Mouse (Mus musculus): Measurements from ENCODE around the gene Necap2.

Gene Necap2

DNA sequence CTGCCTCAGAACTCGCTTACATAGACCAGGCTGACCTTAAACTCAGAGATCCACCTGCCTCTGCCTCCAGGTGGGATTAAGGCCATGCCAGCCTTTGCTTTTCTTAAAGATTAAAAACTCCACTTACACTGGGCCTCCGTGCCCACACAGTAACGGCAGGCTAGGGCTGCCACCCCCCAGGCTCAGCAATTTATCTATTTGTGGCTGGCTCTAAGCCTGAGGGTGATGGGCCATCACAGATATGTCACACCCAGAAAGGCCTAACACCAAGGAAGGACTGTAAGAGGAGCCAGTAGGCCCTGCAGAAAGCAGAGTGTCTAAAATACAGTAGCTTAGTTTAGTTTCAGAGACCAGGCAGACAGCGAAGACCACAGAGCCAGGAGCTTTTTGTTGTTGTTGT, 4.0 kb downstream of the Necap2 start:
- DNase-seq (ENCODE audit: low spot score in 2 of 2) = no peak

DNA sequence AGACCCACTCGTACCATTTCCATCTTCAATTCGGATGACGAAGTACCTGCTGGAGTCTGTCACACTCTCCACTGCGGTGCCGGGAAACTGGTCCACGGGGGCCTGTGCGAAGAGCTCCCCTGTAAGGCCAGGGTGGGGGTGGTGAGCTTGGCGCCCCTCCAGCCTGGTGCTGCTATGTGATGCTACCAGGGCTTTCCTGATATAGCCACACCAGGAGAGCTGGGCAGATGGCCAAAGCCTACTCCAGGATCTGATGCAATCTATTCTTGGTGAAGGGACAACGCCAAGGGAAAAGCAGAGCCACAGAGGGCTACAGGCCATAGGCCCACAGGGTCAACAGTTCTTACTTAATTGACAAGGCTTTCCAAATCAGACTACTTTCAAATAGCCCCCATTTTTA, 4.5 kb downstream of the Necap2 start:
- DNase-seq (ENCODE audit: low spot score in 2 of 2) = no peak

DNA sequence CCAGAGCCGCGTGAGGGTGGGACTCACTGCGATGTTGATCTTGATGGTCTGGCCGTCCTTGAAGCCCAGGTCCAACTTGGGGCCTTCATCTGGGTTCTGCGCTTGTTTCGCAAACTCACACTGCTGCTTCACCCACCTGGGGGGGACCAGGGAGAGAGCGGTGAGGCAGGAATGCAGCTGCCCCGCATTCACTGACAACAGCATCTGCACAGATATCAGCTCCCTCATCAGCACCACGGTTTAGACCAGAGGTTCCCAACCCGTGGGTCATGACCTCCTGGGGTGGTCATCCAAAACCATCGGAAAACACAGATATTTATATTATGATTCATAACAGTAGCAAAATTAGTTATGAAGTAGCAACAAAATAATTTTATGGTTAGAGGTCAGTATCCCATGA, 5.7 kb downstream of the Necap2 start:
- no peak for DNase-seq (ENCODE audit: low spot score in 2 of 2)

DNA sequence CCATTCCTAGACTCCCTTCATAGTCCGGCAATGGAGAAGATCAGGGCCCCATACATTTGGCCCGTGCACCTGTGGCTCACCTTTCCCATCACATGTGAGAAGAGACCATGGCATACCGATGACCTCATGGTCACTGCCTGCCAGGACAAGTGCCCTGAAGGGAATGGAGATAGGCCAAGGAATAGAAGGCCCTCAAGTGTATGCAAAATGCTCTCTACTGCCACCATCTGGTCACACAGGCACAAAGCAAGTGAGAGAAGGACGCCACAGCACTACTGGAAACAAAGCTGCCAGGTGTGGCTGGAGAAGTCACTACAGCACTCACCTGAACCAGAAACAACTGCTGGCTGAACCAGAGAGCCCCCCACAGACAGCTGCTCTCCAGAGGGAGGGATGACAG, 8.4 kb downstream of the Necap2 start:
- peak in 1 of 2 experiments; percentile 60 for DNase-seq (ENCODE audit: low spot score in 2 of 2)

DNA sequence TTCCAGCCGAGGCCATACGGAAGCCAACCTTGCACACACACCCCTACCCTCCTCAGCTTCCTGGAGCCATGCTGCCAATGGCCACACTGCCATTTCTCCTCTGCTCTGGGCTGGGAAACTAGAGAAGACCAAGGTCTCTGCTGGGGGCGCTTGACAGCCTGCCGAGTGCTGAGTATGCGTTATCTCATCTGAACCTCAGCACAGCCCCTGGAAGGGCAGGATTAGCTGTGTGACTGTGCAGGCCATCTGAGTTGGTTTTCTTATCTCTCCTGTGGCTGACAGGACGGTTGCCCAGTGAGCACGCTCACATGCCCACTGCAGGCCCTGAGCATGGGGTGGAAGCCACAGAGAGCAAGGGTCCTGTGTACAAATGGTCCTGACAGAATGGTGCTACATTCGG, 9.5 kb downstream of the Necap2 start:
- no peak for DNase-seq (ENCODE audit: low spot score in 2 of 2)

DNA sequence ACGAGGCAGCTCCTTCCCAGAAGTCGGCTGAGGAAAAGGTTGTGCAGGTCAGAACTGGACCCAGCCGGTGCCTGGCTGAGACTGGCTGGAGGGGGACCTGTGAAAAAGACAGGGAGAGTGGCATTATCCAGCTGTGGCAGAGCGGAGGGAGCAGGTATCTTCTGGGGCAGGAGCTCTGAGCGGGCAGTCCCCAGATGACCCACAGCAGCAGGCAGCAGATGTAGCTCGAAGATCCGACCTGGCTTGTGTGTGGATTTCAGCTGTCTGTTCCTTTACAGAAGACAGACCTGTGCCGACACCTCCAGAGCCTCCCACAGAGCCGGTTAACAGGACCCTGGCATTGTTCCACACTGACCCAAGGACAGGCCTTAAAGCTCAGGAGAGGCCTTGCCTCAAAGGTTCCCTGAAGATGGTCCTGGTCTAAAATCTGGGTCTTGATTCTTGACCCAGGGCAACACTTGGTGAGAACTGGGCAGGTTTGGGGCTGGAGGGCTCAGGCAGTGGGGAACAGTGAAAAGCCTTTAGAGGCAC, 10.6 kb downstream of the Necap2 start:
- no peak for DNase-seq (ENCODE audit: low spot score in 2 of 2)

DNA sequence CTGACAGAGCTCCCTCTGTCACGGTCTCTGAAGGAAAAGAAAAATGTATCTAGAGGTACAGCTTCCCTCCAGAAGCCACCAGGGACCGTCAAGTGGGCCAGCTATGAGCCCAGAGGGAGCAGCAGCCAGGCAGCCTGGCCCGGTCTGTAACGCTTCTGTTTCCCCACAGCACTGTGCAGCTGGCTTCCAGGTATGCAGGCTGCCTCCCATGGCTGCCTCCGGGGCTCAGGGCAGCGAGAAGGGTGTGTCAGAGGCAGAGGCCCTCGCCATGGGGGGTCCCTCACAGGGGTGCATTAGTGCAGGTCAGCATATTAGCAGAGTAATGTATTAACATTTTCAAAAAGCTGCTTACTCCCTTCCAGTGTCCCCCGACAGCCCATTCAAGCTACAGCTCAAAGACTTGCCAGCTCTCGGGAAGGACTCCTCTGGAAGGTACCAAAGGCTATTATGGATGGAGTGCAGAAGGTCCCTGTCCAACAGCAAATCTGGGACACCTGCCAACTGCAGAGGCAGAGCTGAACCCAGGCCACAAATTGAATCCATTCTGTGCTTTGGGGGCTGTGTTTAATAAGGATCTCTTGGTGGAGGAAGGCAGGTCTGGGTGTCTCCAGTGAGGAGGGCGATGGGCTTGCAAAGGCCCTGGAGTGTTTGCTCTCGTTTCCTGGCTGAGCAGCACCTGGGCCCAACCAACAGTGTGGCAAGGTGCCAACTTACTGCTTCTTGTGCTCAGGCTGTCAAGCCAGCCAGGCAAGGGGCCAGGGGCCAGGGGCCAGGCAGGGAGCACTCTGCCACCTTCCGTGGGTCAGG, 11.2 kb downstream of the Necap2 start:
- DNase-seq (ENCODE audit: low spot score in 2 of 2) = peak in 1 of 2 experiments; percentile 43

DNA sequence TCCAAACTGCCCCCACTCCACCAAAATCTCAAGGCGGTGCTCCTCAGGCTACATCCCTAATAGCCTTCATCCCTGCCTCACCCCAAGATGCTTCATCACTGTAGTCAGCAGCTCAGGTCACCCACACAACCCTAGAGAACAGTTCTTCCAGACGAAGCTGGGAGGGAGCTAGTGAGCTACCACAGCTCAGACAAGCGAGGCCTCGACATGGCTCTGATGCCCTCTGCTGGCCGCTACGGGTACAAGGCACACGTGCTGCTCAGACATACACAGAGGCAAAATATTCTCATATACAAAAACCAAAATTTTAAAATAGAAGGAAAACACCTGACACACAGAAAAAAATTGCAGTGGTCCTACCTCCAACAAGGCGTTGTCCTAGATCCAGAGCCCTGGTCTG, 13.0 kb downstream of the Necap2 start:
- DNase-seq (ENCODE audit: low spot score in 2 of 2) = peak; percentile 59 to 83

DNA sequence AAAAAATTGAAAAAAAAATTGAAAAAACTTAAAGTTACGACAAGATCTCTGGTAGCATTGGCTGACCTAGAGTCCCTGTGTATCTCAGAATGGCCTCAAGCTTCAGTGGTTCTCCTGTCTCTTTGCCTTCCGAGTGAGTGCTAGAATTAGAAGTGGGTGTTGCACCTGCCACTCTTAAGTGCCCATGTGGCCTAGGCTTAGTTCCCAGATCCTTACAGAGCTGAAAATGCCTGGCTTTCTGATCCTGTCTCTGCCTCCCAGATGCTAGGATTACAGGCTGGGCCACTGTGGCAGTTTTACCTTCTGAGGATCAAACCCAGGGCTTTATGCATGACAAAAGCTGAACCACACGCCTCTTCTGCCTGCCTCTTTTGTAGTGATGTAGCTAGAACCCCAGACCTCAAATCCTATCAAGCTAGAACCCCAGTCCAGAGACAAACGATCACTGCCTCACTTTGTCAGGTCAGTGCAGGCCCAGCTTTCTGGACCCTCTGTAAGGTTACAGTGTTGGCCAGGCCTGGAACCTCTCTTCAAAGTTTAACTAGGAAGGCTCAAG, 14.0 kb downstream of the Necap2 start:
- no peak for DNase-seq (ENCODE audit: low spot score in 2 of 2)

DNA sequence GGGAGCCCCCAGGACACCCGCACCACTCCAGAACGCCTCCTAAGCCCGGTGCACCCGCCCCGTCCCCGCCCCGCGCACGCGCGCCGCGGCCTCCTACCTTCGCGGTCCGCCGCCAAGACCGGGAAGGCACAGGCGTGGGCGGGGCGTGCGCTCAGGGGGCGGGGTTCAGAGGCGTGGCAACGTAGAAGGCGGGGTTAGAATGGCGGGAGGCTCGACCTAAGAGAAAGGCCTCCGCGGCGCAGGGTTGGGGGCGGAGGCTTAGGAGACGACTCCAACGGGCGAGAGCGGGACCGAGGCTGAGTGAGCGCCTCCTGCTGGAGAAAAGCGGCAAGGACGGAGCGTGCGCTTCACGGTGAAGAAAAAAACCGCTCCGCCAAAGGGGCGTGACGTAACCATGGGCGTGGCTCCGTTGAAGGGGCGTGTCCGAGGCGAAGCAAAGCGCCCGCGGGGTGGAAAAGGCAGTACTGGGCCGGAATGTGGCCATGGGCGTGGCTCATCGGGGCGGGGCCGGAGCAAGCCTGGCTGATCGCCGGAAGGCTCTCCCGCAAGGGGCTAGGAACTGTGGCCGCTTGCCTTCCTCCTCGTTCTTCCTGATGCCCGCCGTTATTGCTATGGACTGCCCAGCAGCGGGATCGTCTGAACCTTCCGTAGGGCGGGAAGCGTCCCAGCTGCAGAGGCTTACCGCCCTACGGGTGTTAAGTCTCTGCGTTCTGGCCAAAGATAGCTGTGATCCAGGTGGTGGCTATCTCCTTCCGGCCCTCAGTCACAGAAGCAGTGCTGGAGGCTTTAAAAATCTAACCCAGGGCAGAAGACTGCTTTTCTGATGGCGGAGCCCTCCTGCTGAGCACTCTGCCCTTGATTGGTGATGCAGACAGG, 17.5 kb downstream of the Necap2 start, which contains the start of gene Crocc:
Gene Crocc, minus strand, starts transcription at position 125 of the 876 bp plus-strand sequence.
- peak; percentile 100 for DNase-seq (ENCODE audit: low spot score in 2 of 2)

DNA sequence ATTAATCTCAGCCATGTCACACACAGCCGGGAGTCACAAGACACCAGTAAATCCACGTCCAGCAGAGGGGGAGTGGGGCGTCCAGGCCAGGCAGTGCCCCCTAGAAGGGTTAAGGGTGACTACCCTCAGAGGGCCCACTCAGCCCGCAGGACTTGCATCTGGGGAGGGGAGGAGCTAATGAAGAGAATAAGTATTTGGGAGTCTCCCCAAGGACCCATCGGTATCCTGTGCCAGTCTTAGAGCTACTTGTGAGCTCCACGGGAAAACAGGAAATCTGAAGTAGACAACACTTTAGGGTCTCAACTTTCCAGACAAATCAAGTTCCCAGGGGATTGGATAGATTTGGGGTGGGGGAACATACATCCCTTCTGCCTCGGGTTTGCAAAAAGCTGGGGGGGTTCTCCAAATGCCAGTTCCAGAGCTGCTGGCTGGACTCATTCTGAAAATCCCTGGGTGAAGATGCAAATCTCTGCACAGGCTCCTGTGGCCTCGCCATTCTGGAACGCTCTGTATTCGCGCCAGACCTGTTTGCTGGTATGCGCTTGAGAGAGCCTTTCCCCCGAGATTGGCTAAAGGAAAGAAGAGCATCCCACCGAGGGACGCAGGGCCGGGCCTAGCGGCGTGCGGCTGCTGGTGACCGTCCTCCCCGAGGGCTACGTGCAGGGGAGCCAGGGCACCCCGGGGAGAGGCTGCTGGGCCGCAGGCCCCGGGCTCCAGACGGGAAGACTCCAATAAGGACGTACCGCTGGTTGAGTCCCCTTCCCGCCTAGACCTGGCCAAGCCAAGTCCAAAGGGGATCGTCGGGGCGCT, 18.3 kb downstream of the Necap2 start:
- DNase-seq (ENCODE audit: low spot score in 2 of 2) = no peak

DNA sequence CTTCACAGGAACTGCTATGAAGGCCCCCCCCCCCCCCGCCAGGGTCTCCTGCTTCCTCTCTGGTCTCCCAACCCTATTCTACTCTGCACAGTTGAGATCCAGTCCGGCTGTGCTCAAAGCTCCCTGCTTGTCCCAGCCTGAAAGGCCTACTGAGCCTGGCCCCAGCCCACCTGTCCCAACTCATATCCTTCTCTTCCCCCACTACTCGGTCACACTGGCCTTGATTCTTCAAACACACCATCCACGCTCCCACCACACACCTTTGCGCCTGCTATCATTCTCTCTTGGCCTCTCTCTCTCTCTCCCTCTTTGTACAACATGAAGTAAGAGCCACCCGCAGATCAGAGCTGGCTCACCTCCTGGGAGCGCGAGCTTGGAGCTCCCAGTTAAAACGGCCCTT, 19.3 kb downstream of the Necap2 start:
- no peak for DNase-seq (ENCODE audit: low spot score in 2 of 2)

DNA sequence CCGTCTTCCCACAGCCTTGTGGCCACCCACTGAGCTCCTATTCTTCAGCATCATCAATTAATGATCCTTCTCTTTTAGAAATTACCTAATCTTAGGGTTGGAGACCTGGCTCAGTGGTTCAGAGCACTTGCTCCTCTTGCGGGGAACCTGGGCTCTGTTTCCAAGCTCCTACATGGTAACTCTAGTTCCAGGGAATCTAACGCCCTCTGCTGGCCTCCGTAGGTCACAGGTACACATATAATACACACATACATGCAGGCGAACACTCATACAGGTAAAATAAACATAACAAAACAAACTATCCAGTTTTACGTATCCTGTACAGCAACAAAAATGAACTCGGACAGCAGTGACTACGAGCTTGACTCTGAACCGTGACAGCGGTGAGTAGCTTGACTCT, 21.2 kb downstream of the Necap2 start:
- no peak for DNase-seq (ENCODE audit: low spot score in 2 of 2)

DNA sequence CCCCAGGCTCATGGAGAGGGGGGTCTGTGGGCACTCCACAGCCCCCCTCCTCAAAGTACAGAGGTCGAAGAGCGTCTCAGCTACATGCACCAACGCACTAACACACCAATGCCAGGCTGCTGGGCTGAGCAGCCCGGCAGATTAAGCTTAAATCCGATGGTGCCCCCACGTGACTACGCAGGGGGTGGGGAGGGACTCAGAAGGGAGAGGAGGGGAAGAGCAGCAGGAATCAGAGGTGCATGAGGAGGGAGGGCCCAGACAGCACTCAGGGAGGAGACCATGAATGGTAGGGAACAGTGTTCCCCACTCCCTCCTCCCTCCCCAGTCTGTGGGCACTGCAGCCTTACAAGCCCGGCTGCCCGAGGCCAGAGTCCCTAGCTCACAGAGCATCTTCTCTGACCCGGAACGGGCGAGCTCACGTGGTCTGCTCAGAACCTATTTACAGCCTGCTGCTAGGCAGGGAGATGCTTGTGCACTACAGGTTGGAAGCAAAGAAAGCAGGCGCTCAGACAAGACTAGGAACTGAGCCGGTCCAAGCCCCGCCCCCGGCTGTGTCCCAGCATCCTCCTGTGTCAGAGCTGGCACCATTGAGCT, 24.5 kb downstream of the Necap2 start:
- peak in 1 of 2 experiments; percentile 49 for DNase-seq (ENCODE audit: low spot score in 2 of 2)

DNA sequence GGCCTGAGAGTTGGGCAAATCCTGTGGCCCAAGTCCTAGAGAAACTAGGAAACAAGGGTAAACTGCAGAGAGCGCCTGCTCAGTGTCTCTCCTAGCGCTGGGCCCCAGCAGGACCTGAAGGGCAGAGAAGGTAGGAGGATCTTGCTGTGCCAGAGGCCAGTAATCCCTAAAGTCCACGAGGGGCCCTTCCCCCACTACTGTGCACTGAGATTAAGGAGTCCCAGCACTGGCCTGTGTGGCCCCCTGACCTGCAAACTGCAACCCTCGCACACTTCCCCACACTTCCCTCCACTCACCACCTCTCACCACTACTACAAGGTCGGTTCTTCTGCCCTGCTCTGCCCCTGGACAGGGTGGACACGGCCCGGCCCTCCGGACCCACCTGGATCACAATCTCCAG, 25.0 kb downstream of the Necap2 start:
- no peak for DNase-seq (ENCODE audit: low spot score in 2 of 2)

DNA sequence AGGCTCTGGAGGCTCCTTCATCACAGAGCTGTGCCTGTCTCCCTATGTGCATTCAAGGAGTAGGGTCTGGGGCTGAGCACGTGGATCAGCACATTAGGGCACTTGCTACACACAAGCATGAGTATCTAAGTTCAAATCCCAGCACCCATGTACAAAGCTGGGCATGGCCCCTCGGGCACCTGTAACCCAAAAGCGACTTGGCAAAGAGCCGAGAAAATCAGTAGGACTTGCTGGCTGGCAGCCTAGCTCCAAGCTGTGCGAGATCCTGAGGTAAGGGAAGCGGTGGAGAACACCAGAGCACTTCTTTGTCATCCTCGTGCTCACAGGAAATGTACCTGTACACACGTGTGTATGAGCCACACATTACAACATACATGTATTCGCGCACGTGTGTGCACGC, 25.7 kb downstream of the Necap2 start:
- no peak for DNase-seq (ENCODE audit: low spot score in 2 of 2)

DNA sequence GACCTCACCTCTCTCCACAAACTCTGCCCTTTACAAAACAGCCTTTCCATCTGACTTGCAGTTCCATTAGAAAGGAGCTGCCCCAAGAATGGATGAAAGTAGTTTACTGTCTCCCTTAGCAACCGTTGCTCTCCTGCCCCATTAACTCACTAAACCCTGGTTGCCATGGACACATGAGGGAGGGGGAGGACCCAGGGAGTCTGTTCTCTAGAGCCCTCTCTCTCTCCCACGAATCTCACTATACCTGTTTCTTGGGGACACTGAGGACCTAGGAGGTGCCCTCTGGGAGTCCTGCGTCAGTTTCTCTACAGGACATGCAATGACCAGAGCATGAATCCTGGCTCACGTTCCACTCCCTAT, 28.7 kb downstream of the Necap2 start:
- DNase-seq (ENCODE audit: low spot score in 2 of 2) = peak in 1 of 2 experiments; percentile 31

DNA sequence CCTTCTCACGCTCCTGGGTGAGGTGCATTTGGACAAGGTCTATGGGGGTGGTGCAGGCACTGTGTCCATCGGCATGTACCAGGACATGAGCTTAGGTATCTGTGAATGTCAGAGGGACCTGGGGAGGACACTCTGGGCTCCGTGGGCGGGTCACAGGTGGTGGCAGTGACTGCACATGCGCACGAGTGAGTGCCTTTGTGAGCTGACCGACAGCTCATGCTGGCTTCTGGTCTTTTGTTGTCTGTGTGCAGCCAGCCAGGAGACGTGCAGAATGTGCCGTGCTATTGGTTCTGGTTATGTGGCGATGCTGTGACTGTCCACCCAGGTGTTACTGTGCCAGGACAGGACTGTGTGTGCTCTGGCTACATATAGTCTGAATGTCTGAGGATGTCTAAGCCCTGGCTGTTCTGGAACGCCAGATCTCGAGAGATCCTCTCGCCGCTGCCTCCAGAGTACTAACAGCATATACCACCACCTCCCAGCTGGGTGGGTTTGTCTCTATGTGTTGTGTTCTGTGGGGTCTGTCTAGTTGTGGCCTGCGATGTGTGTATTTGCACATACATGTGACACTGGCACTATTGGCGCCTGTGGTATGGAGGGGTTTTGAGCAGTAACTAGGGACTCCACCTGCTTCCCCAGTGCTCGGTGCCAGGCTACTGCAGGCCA, 29.2 kb downstream of the Necap2 start:
- DNase-seq (ENCODE audit: low spot score in 2 of 2) = no peak

DNA sequence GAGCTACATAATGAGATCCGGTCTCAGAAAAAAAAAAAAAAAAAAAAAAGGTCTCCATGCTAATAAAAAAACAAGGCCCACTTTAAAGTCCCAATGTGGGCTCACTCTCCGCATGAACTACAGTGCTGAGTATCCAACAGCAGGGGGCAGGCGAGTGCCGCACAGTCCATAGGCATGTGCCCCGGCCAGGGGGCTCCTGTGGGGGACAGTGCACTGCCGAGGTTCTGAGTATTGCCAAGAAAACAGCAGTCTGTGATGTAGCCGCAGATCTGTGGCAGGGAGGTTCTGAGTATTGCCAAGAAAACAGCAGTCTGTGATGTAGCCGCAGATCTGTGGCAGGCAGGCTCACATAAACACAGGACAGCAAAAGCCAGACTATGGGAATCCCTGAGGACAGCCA, 33.3 kb downstream of the Necap2 start:
- peak; percentile 67 to 74 for DNase-seq (ENCODE audit: low spot score in 2 of 2)

DNA sequence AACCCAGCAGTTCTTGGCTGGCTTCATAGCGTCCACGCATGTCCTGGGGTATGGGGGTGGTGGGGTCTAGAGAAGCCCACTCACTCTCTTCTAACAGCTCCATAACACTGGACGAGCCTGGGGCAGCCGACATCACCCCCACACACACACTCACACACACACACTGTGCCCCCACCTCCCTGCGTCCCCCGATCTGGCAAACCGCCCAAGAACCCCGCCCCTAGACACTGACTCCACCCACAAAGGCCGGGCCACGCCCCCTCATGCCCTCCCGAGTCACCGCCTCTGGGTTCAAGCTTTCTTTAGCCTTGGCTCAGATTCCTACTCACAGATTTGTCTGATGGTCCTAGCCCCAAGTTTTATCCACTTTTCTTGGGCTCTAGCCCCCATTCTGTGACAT, 37.0 kb downstream of the Necap2 start:
- DNase-seq (ENCODE audit: low spot score in 2 of 2) = no peak
